Mouse (Mus musculus) frontal cortex, postnatal 14 days (tissue): ENCODE results near the gene Grm8.

Experiments used
- DNase-seq, 2 experiments: peaks; one replicate each; pipeline ENCODE4 v3.0.0; 2022; ENCODE audit warnings: low spot score in 2 of 2

The Grm8 gene

GRCm38 (mm10) chr6:28135001-28135401 is at the start of gene Grm8:
Gene Grm8, minus strand, starts transcription at chr6:28135178.
- DNase-seq, result peak in 1 of 2 experiments; percentile 33

- DNase-seq, result no peak
Observed at GRCm38 (mm10) chr6:28169851-28170539, 35.0 kb upstream of the Grm8 start.

GRCm38 (mm10) chr6:28160399-28160798 is 25.4 kb upstream of the Grm8 start:
- DNase-seq, result no peak

DNA sequence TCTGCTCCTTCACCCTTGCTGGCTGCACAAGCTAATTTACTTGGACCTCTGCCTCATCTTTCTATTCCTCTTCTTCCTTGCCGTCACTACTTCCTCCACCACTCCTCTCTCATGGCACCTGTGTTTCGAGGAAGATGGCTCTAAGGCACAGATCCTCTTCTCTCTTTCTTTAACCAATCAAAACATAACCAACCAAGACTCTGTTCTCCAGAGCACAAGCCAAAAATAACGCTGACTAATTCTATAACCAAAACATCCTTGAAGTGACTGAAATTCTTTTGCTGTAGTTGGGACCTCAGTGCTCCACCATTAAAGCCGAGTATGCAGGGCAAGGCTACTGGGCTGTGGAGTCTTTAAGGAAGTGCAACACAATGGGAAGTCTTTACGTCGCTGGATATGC is 11.5 kb upstream of the Grm8 start:
- DNase-seq, result no peak

DNA sequence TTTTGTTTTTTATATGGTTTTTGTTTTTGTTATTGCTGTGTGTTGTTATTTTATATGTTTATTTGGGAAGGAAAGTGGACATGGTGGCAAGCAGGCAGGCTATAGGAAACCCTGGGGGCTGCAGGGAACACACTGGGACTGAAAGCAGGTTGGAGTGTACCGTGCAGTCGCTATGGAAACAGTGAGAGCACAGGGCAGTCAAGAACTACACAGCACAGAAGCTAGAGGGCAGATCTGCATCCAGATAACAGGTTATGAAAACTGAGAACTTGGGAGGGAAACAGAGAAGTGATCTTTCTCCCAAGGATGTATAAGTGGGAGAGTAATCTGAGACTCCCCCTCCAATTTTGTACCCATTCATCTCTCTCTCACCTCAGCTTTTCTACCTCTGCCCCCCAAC is 7.4 kb upstream of the Grm8 start:
- no peak for DNase-seq

DNA sequence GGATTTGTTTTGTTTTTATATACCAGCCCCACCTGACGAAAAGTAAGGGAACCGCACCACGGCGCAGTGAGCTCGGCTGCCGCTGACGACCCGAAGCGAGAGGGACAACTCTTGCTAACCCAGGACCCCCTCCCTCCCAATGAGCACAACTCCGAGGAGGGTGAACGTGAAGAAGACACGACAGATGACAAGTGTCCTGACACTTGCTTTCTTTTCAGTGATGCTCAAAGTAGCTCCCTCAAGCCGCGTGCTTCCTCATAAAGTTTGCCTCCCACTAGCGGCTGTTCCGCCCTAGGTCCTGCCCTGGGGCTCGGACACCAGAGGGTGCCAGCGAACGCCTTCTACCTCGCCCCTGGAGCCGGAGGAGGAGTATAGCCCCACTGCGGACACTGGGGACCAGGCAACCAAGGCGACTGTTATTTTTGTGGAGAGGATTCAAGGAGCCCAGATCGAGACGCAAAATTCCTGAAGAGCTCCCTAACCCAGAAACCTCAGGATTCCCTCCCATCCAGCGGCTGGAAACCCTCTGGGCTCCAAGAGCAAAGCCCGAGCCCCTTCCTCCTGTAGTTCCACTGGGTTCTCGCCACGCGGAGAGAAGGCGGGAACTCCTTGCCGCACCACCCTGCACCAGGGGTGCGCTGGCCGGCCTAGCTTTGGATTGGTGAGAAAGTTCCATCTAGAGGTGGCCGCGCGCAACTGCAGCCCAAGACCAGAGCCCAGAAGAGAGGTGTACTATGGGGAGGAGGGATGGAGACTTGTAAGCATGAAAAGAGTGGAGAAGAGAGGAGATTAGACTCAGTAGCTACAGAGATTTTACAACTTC is 644 bp upstream of the Grm8 start:
- DNase-seq, result peak; percentile 75 to 88

DNA sequence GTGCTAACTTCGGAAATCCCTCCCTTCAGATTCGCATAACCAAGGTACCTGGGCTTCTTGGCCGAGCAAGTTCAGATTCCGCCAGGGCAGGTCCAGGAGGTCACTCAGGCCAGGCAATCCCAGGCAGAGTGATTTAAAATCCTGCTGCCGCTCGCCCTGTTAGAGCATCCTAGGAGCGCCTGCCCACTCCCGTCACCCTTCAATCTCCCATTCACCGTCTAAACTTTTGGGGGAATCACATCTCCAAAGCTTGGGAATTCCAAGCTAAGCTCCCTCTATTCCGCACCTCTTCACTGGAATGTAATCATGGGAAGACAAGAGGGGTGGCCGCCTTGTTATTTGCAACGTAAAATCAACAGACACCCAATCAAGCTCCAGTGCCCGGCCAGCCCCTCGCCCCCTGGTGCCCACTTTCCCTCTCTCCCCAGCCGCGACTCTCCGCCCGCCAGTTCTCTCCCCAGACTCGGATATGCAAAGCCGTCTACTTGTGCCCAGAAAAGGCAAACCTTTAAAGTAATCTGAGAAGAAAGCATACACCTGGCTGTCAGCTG is 652 bp downstream of the Grm8 start:
- peak in 1 of 2 experiments; percentile 17 for DNase-seq

DNA sequence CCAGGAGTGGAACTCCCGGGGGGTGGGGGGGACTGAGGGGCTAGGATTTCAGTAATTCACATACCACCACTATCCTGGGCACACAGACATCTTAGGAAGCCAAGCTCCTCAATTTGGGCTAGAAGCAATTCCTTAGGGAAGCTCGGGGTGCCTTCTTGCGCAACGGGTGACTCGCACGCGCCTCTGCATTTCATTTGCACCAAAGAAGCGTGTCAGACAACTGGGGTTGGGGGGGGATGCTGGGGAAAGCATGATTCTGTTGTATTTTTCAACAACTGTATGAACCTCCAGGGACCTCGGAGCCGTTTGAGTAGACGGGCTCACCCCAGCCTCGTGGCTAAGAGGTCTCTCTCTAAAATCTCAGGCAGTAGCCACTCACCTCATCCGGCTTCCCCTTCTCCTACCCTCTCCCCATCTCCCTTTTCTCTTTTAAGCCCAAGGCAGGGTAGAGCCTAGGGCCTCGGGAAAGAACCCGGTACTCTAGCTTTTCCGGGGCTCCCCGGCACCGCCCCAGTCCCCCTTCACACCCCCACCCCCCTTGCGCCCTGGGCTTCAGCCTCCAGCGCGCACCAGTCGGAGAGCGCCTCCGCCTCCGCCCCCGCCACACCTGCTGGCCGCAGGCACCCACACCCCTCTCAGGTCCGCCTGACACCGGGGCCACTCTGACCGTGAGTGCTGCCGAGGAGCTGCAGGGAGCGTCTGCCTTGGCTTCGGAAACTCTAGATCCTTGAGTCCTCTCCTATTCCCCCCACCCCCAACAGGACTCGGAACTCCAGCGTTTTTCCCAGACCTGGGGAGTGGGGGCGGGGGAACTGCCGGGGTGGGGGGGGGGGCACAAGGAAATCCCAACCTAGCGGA is 1.5 kb downstream of the Grm8 start:
- no peak for DNase-seq

DNA sequence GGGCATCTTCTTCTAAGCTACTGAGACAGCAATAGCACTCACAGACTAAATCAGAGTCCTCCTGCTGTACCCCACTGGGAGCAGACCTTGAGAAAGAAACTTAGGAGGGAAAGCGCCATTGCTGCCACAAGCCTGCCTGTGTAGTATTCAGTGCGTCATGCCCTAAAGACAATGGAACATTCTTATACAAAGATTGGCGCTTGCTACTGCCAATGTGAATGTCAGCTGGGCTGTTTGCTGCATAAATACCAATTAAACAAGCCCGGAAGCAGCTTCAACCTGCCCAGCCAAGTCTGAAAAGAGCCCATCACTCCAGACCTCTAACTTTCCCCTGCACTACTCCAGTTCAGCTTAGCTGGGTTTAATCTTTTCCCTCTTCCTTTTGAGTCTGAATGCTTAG is 2.9 kb downstream of the Grm8 start:
- DNase-seq, result no peak

DNA sequence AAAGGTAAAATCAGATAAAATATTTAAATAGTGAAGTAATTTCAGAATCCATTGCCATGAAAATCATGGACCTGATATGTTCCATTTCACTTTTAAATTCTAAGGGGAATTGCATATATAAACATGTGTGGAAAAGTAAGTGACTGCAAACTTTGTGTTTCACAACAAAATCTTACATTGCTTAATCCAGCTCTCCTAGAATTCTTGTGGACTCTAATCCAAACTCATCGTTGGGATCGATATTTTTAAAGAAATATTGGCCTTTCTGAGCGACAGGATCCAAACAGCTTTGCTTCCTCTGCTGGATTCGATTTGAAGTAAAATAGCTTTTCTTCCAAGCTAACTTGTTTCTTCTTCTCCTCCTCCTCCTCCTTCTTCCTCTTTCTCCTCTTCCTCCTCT is 6.1 kb downstream of the Grm8 start:
- no peak for DNase-seq

- DNase-seq, result no peak
Observed at GRCm38 (mm10) chr6:28115519-28115918, 19.5 kb downstream of the Grm8 start.

DNA sequence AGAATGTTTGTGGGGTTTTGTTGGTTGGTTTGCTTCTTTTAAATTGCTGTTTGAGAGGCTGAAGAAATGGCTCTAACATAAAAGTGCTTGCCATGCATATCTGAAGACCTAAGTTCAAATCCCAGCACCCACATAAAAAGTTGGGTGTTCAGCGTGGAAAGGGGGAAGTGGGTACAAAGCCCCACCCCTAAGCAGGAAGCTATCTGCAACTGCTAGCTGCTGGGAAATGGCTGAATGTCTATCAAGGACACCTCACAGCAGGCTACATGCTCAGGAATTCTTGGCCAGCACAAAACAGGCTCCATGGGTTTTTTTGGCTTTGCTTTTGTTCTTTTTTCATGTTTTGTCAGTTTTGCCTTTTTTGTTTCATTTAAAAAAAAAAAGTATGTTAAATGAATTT is 20.1 kb downstream of the Grm8 start:
- no peak for DNase-seq

DNA sequence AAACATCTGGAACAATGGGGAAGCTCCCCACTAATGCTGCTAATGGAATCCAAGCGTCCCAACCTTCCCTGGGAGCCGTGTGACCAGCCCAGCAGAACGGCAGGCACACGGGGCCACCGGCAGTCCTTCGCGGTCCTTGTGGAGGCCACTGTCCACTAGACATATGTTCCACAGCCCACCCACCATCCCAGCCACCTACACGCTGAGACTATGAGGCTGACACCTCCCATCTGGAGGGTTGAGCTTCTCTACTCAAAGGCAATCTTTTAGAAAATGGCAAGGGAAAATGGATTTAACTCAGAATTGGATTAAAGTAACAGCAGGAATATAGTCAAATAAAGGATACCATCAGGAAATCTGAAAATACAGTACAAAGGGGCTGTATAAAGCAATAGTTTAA is 23.4 kb downstream of the Grm8 start:
- DNase-seq, result no peak

- no peak for DNase-seq
Observed at GRCm38 (mm10) chr6:28102608-28103316, 32.2 kb downstream of the Grm8 start.

GRCm38 (mm10) chr6:28100001-28100400 is 35.0 kb downstream of the Grm8 start:
- no peak for DNase-seq

DNA sequence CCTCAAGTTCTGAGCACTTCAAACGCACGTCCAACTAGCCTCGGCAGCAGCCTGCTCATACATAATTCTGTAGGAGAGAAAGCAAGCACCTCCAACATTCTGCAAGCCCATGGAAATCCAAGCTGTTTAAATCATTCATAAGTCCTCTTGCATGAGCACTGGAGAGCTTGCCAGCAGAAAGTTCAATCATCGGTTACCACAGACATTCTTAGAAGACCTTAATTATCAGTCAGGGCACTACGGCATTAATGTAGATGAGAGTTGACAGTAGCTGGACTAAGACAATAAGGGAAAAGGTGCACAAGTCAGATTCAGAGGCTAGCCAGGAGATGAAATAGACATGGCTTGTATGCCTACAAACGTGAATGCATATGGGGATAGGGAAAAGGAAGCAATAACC is 42.5 kb downstream of the Grm8 start:
- DNase-seq, result no peak

DNA sequence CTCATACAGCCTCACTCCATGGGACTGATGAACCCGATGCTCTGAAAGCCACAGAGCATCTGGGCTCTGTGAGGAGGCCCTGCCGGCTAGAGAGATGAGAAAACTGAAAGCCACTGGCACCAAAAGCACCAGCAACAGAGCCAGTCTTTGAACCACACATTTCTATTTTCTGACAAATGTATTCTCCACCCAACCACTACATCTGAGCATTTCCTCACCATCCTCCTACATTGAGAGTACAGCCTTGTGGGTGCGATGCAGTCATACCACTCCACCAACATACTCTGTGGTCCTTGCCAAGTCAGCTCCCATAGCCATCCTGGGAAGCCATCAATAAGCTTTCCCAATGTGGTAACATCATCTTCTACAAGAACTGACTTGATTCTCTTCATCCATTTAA is 43.1 kb downstream of the Grm8 start:
- peak in 1 of 2 experiments; percentile 6 for DNase-seq

DNA sequence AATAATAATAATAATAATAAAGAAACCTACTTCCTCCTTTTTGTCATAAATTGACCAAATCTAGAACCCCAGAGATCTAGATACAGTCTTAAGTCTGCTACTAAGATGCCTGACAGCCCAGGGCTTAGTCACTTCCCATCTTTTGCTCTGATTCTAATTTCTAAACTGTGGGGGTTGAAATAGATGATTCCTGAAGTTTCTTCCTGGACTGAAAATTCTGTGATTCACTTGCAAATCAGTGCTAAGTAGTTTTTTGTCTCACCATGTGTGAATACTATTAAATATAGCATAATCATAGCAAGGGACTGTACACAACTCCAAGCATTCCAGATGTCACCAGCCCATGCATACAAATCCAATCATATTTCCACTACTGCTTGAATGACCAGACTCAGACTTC is 44.0 kb downstream of the Grm8 start:
- DNase-seq, result no peak

DNA sequence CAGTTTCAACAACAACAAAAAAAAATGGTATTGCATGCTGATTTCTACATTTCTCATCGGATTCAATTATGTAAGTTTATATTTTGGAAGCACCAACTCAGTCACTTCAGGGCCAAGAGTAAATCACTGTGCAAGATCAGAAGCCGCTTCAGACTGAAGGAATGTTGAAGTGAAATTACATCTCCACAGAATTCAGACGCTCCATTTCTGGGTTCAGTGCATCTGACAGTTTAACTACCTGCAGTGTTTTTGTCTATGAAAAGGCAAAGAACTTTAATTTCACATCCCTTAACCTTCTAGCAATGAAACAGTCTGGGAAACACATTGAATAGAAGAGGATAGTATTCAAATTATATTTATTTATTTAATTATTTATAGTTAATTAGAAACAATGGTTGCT is 59.4 kb downstream of the Grm8 start:
- DNase-seq, result no peak

- DNase-seq, result no peak
Observed at GRCm38 (mm10) chr6:28074470-28074869, 60.5 kb downstream of the Grm8 start.

DNA sequence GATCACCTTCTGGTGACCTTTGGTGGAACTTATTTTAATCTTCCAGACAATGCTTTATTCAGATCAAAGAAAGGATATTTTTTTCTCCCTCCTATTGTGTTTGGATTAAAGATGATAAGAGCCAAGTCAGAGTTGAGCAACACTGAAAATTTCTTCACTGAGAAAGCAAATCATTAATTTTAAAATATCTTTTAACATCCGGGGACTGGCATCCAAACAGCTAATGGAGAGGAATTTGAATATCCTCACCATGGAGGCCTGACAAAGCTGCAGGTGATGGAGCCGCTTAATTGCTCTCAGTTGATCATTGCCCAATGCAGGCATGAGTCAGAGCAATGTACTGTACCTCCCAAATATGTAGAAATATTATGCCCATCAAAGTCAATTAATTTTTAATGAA is 83.0 kb downstream of the Grm8 start:
- DNase-seq, result no peak
